Mouse (Mus musculus) CH12.LX (cell line): Measurements from ENCODE around the gene Map4k3. TPM values are rescaled to one million over a fixed set of nuclear protein-coding genes. Genes with fewer than 3 reads are reported as not detected.
A peak's percentile ranks its signal among the peaks of the same experiment; 100 is the strongest.

Experiments used
- DNase-seq: peaks from one replicate; pipeline ENCODE4 v3.0.0-alpha.2; 2013; ENCODE audit errors: extremely low read depth
- H3K27ac ChIP-seq: 2 replicates; pipeline ENCODE4 v1.5.1; 2012; ENCODE audit warnings: low read depth, mild to moderate bottlenecking, control low read depth, moderate library complexity; ENCODE audit not compliant: insufficient read depth
- H3K27me3 ChIP-seq: replicated peaks from 2 replicates; pipeline ENCODE3; 2012; ENCODE audit warnings: inconsistent platforms
- H3K36me3 ChIP-seq, 2 experiments: replicated peaks in 1 of 2; 2 replicates each; pipeline versions ENCODE3 to v1.6.1; 2012; ENCODE audit warnings: inconsistent platforms in 1 of 2, low read length in 1 of 2, mild to moderate bottlenecking in 1 of 2, mixed read lengths in 1 of 2, moderate library complexity in 1 of 2; ENCODE audit not compliant: control insufficient read depth in 1 of 2, insufficient read depth in 1 of 2
- H3K4me1 ChIP-seq, 2 experiments: 2 replicates each; pipeline ENCODE4 v1.6.1; 2012; ENCODE audit warnings: inconsistent platforms in 1 of 2, moderate library complexity in 1 of 2; ENCODE audit not compliant: insufficient read depth in 2 of 2, control insufficient read depth in 1 of 2
- H3K4me2 ChIP-seq: 2 replicates; pipeline ENCODE4 v1.6.1; 2012; ENCODE audit warnings: low read depth, mild to moderate bottlenecking, control low read depth; ENCODE audit not compliant: poor library complexity, insufficient read depth, severe bottlenecking
- H3K4me3 ChIP-seq, 3 experiments: fragments of 150-350 bp in 1 of 3; sonication (generic) in 1 of 3; replicated peaks in 1 of 3; 2 replicates each; pipeline versions ENCODE3 to v1.5.1; 2011 to 2012; ENCODE audit warnings: low read depth in 2 of 3, low read length in 2 of 3, mild to moderate bottlenecking in 2 of 3, moderate library complexity in 2 of 3, control low read depth in 1 of 3, improper control_type of control experiment in 1 of 3, inconsistent platforms in 1 of 3, mixed read lengths in 1 of 3; ENCODE audit not compliant: poor library complexity in 1 of 3
- H3K79me2 ChIP-seq: replicated peaks from 2 replicates; pipeline ENCODE4 v1.6.1; 2012; ENCODE audit warnings: mild to moderate bottlenecking, moderate library complexity; ENCODE audit not compliant: control insufficient read depth, poor library complexity, insufficient read depth, severe bottlenecking; ENCODE audit errors: extremely low read depth
- H3K9ac ChIP-seq: 2 replicates; pipeline ENCODE4 v1.6.1; 2012; ENCODE audit warnings: low read depth, mild to moderate bottlenecking, control low read depth, moderate library complexity; ENCODE audit not compliant: insufficient read depth
- H3K9me3 ChIP-seq: replicated peaks from 2 replicates; pipeline ENCODE3; 2012; ENCODE audit warnings: low read length, inconsistent platforms, mixed read lengths
- BHLHE40 ChIP-seq: IDR thresholded peaks from 2 replicates; pipeline ENCODE4 v1.6.1; 2011; ENCODE audit warnings: mild to moderate bottlenecking, low read depth, low read length, improper control_type of control experiment
- CTCF ChIP-seq, 2 experiments: IDR thresholded peaks in 1 of 2; conservative IDR thresholded peaks in 1 of 2; 2 replicates each; pipeline ENCODE4 v1.5.1; 2011 to 2012; ENCODE audit warnings: low read depth in 2 of 2, low read length in 2 of 2, improper control_type of control experiment in 1 of 2, inconsistent platforms in 1 of 2, mild to moderate bottlenecking in 1 of 2, moderate library complexity in 1 of 2
- HCFC1 ChIP-seq: IDR thresholded peaks from 2 replicates; pipeline ENCODE4 v1.6.1; 2012; ENCODE audit warnings: low read depth, mild to moderate bottlenecking, inconsistent platforms, low read length, improper control_type of control experiment
- JUN ChIP-seq: IDR thresholded peaks from 2 replicates; pipeline ENCODE4 v1.6.1; 2011; ENCODE audit warnings: low read depth, mild to moderate bottlenecking, low read length, improper control_type of control experiment, moderate library complexity; ENCODE audit not compliant: insufficient read depth
- POLR2A ChIP-seq: IDR thresholded peaks from 2 replicates; pipeline ENCODE4 v1.6.1; 2011; ENCODE audit warnings: low read depth, mild to moderate bottlenecking, improper control_type of control experiment, low read length
- POLR2AphosphoS2 ChIP-seq: IDR thresholded peaks from 2 replicates; pipeline ENCODE4 v1.6.1; 2011; ENCODE audit warnings: low read depth, low read length, improper control_type of control experiment
- RAD21 ChIP-seq: IDR thresholded peaks from 2 replicates; pipeline ENCODE4 v1.6.1; 2011; ENCODE audit warnings: low read depth, mild to moderate bottlenecking, low read length, improper control_type of control experiment, moderate library complexity
- SIN3A ChIP-seq: IDR thresholded peaks from 2 replicates; pipeline ENCODE4 v1.6.1; 2012; ENCODE audit warnings: low read length, improper control_type of control experiment, inconsistent platforms
- TBP ChIP-seq: conservative IDR thresholded peaks from 2 replicates; pipeline ENCODE4 v1.6.1; 2011; ENCODE audit warnings: low read depth, low read length, improper control_type of control experiment
- ZC3H11A ChIP-seq: IDR thresholded peaks from 2 replicates; pipeline ENCODE4 v1.6.1; 2012; ENCODE audit warnings: low read depth, mild to moderate bottlenecking, inconsistent platforms, low read length, improper control_type of control experiment
- dilution Hi-C: fragments of 300-500 bp; cut with MboI; formaldehyde crosslinking; loops from 2 replicates; pipeline ENCODE4 v1.14.3; 2020; ENCODE audit warnings: low sequenced_read_pairs; ENCODE audit not compliant: extremely low pct_unique_long_range_greater_than_20kb, extremely low pct_ligation_motif_present
- in situ Hi-C: fragments of 300-500 bp; cut with MboI; formaldehyde crosslinking; loops from 3 replicates; pipeline ENCODE4 v1.14.3; 2019; ENCODE audit warnings: low sequenced_read_pairs, low pct_ligation_motif_present, low pct_unique_long_range_greater_than_20kb, mixed read lengths
- polyA plus RNA-seq: library from polyadenylated mRNA; unstranded; fragments of >175 nt; gene quantifications from 2 replicates; pipeline ENCODE4 v1.2.1, GENCODE M21; 2012; ENCODE audit warnings: low read depth; ENCODE audit not compliant: insufficient read length
- total RNA-seq, 2 experiments: library from RNA; depleted of rRNA; stranded (reverse); fragments of 300-350 nt in 1 of 2; fragments of >200 nt in 1 of 2; gene quantifications; 2 replicates each; pipeline ENCODE4 v1.2.3; 2012 to 2014

The Map4k3 gene
- total and polyA plus RNA-seq, 3 experiments: 2.7 to 4.3 (median 3.2) TPM

- Histone ChIP-seq H3K36me3 (peaks cover 40 to 42% of the 10 kb centered on the region in 2 experiments), H3K9me3 (peaks cover 7% of the 10 kb centered on the region), H3K27ac (no peak overlapping the region), H3K4me3 (no peak overlapping the region), H3K79me2 (peaks cover 25% of the 10 kb centered on the region), H3K9ac (no peak overlapping the region), H3K4me1 (peaks cover 5 to 16% of the 10 kb centered on the region in 2 experiments; a peak in 2 of 4 replicates), H3K4me2 (no peak overlapping the region), H3K27me3 (no peaks in the 10 kb centered on the region)
- dilution Hi-C loops: loop anchor here (25.0 kb wide), 1 partner anchor 107 kb away; no protein-coding TSS in a partner anchor
- DNase-seq: no peak
- peak; percentile 92 for TF ChIP-seq POLR2AphosphoS2
- no peak for TF ChIP-seq JUN
- in situ Hi-C loops: loop anchor here (25.0 kb wide), 1 partner anchor 282 kb away; the partner anchor contains the start of genes Dhx57 and Morn2
These were observed 159.3 kb downstream of the Map4k3 start for GRCm38 (mm10) chr17:80568842-80569601.

- in situ Hi-C loops (loop anchor here (25.0 kb wide), 1 partner anchor 281 kb away; the partner anchor contains the start of genes Dhx57 and Morn2), dilution Hi-C loops (loop anchor here (25.0 kb wide), 1 partner anchor 106 kb away; no protein-coding TSS in a partner anchor)
- Histone ChIP-seq H3K79me2 (peaks cover 26% of the 10 kb centered on the region), H3K4me1 (peaks cover 5 to 16% of the 10 kb centered on the region in 2 experiments; a peak in 2 of 4 replicates), H3K27me3 (no peaks in the 10 kb centered on the region), H3K4me3 (no peak overlapping the region), H3K4me2 (no peak overlapping the region), H3K27ac (no peak overlapping the region), H3K9ac (no peak overlapping the region)
- no peak for TF ChIP-seq HCFC1
- 0 out of 2 replicates have a peak, but pooled peaks have one; percentile 16 for TF ChIP-seq POLR2A
- TF ChIP-seq, all 38 proteins: peak for 1
- peaks cover 40 to 42% of the 10 kb centered on the region in 2 experiments for H3K36me3 ChIP-seq
- H3K9me3 ChIP-seq: peaks cover 7% of the 10 kb centered on the region
- no peak for DNase-seq
These were observed 159.8 kb downstream of the Map4k3 start for GRCm38 (mm10) chr17:80568441-80568840.

GRCm38 (mm10) chr17:80564611-80564924 is 163.7 kb downstream of the Map4k3 start:
- H3K36me3 ChIP-seq: peaks cover 31 to 42% of the 10 kb centered on the region in 2 experiments
- H3K79me2 ChIP-seq: peaks cover 26% of the 10 kb centered on the region
- DNase-seq: peak; percentile 90
- peak overlapping the region; percentile 90 for H3K27ac ChIP-seq
- peaks cover 7% of the 10 kb centered on the region for H3K9me3 ChIP-seq
- H3K4me2 ChIP-seq: 0 out of 2 replicates have a peak overlapping the region, but pooled peaks have one; percentile 31
- H3K4me1 ChIP-seq: peaks cover 8 to 35% of the 10 kb centered on the region in 2 experiments; a peak in 3 of 4 replicates
- dilution Hi-C loops: loop anchor here (25.0 kb wide), 1 partner anchor 102 kb away; no protein-coding TSS in a partner anchor
- in situ Hi-C loops: loop anchor here (25.0 kb wide), 1 partner anchor 277 kb away; the partner anchor contains the start of genes Dhx57 and Morn2
- TF ChIP-seq CTCF (conservative IDR thresholded peaks at IDR 0.05 in 1 of 2, IDR thresholded peaks at IDR 0.05 in 1 of 2; ENCODE audit: low read depth in 2 of 2, low read length in 2 of 2) (peak; percentile 38 to 64; a peak in 3 of 4 replicates), TBP (0 out of 2 replicates have a peak, but pooled peaks have one; percentile 50), BHLHE40 (no peak), RAD21 (peak; percentile 33), SIN3A (0 out of 2 replicates have a peak, but pooled peaks have one; percentile 31), ZC3H11A (no peak)
- H3K4me3 ChIP-seq: peak overlapping the region; percentile 61 to 95 (median 78)
- peak overlapping the region; percentile 93 for H3K9ac ChIP-seq
- no peaks in the 10 kb centered on the region for H3K27me3 ChIP-seq
